Mouse (Mus musculus) adrenal gland, adult 18-20 months (tissue): ENCODE measurements around the gene Sec31b. TPM values are rescaled to one million over a fixed set of nuclear protein-coding genes. Genes with fewer than 3 reads are reported as not detected.

Experiments
- DNase-seq, 2 experiments: peaks; one replicate each; pipeline ENCODE4 v3.0.0; 2021 to 2022; ENCODE audit warnings: low spot score in 2 of 2
- total RNA-seq, 2 experiments: library from RNA; stranded (reverse); gene quantifications; 1 replicate in 1 of 2; 2 replicates in 1 of 2; pipeline ENCODE4 v1.2.3; 2021

The Sec31b gene
- total RNA-seq, 2 experiments from 2014 or later = 5.0 to 5.2 TPM

DNA sequence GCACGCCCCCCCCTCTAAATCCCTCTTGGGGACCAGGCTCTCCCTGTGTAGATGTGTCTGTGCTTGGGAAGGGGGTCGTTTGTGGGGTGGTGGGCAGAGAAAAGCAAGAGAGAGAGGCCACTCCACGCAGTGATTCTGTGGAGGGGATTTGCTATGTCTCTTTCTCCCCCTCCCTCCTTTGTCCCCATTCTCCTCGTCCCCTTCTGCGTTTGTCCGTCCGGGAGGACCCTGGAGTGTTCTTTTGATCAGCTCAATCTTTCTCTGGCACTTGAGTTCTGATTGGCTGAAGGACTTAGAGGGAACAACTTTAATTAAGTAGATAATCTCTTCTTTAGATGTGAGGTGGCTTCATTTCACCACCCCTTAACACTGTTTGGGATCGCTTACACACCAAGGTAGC lies 52.5 kb downstream of the Sec31b start, which contains the start of gene Wnt8b:
TSS of gene Wnt8b (plus strand) at position 345 of the 400 bp plus-strand sequence.
- no peak for DNase-seq

DNA sequence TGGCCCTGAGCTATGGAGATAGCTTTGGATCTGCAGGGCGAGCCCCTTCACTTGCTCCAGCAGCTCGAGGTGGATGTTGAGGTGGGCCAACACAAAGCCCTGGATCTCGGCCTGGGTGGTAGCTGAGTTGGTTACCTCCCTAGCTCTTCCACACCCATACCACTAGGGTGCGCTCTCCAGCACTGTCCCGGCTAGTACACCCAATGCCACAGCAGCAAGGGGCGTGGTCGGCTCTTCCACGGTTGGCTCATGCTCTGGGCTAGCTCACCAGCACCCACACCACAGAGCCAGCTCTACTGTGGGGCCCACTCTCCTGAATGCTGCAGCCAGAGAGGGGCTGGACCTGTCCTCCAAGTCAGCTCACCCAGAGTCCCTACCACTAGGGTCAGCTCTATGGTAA lies 58.4 kb downstream of the Sec31b start:
- peak; percentile 49 to 57 for DNase-seq

DNA sequence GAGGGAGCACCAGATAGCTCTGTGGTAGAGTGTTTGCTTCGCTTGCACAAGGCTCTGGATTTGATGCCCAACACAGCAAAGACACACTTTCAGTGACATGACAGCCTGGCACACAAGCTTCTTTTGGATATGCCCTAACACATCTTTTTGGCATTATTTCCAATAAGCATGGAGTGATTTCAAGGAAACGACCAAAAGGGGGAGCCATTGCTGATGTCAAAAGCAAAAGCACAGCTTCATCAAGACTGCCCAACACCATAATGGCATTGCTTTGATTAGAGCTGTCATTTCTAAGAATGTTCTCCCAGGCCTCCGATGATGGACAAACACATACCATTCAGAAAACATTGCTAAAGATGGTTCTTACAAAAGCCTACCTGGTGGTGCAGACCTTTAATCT lies 69.1 kb downstream of the Sec31b start:
- DNase-seq = no peak

DNA sequence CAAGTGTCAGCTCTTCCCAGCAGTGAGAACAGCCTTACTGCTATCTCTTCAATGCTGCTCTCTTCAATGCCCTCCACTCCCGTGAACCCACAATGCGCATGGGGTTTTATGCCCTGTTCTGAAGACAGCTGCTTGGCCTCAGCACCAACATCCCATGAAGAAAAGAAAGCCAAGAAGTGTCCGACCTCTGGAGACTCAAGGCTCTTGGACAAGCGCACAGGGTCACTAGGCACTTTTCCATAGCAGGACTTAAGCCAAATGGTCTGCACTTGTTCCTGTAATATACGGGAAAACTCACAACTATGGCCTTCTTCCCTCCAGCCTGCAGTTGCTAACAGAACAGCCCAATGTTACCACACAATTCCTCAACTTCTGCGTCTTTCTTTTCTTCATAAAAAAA lies 70.4 kb downstream of the Sec31b start:
- DNase-seq = no peak

DNA sequence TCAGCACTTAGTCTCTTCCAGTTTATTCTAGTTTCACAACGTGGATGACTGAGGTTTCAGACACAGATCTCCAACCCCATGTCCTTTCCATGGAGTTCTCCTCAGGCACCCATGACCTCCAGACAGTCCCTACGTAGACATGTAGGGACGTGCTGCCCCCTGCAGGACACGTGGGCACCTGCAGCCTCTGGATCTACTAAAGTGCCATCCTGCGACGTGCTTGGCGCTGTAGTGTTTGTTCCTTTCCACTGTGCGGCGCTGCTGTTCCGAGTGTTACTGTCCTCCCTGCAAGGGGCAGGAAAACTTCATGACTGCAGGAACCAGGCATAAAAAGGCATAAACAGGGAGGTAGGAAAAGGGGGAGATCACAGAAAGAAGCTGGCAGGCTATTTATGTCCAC lies 71.5 kb downstream of the Sec31b start:
- DNase-seq = peak; percentile 77 to 82

Other genes with a start within 250 kb of the Sec31b start
- gene Scd4, start 212.8 kb downstream of the Sec31b start, total RNA-seq = 10 to 100 TPM in 1 of 2 experiments, 1 to 10 TPM in 1; 5.2 to 15.0 TPM
- gene Scd1, start 138.0 kb downstream of the Sec31b start, total RNA-seq = over 10,000 TPM in 1 of 2 experiments, 1,000 to 10,000 TPM in 1; 1,926 to 12,846 TPM
- under 1 TPM; 0.10 to 0.20 TPM for gene Wnt8b, start 52.4 kb downstream of the Sec31b start, total RNA-seq
- not detected for gene Gm20538, start 7.0 kb upstream of the Sec31b start, total RNA-seq
- 1,000 to 10,000 TPM in 1 of 2 experiments, 100 to 1,000 TPM in 1; 514 to 1,037 TPM for gene Ndufb8, start 9.6 kb upstream of the Sec31b start, total RNA-seq
- 10 to 100 TPM; 22.9 to 27.9 TPM for gene Hif1an, start 17.0 kb upstream of the Sec31b start, total RNA-seq
- not detected for gene Pax2, start 210.2 kb upstream of the Sec31b start, total RNA-seq